Mouse (Mus musculus): ENCODE data around the gene Ercc2. TPM values are rescaled to one million over a fixed set of nuclear protein-coding genes. Genes with fewer than 3 reads are reported as not detected.

Gene Ercc2
- polyA plus RNA-seq, 1 experiment from 2014 or later: 22.8 TPM

DNA sequence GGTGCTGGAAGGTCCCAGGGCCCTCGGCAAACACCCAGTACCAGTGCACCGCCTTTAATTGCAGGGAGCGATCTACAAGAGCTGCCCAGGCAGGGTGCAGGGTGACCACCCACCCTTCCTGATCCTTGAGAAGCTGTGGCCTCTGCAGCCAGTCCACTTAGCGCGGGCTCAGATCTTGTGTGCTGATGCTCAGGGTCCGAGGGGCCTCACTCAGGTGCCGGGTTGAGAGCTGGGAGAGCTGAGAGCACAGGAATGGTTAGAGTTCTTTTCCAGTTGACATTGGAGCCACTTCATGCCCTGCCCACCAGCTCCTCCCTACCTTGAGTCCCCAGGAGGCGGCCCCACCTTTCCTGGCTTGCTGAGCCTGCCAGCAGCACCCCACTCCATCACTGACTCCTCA is 12.7 kb downstream of the Ercc2 start:
- 90% methylated on average over 8 of the region's 8 CpGs for WGBS
- H3K36me3 ChIP-seq: peaks cover 61% of the 10 kb centered on the region
- H3K9ac ChIP-seq (replicated peaks): no peak overlapping the region
- no peaks in the 10 kb centered on the region for H3K9me3 ChIP-seq
- no peak overlapping the region for H3K27ac ChIP-seq (replicated peaks)
- peaks cover 3% of the 10 kb centered on the region; the same call in 1 of the 2 replicates for H3K27me3 ChIP-seq
- H3K4me1 ChIP-seq: peaks cover 3% of the 10 kb centered on the region
- H3K4me3 ChIP-seq: no peak overlapping the region
- ATAC-seq (replicated peaks): no peak
- H3K4me2 ChIP-seq (replicated peaks): no peak overlapping the region

DNA sequence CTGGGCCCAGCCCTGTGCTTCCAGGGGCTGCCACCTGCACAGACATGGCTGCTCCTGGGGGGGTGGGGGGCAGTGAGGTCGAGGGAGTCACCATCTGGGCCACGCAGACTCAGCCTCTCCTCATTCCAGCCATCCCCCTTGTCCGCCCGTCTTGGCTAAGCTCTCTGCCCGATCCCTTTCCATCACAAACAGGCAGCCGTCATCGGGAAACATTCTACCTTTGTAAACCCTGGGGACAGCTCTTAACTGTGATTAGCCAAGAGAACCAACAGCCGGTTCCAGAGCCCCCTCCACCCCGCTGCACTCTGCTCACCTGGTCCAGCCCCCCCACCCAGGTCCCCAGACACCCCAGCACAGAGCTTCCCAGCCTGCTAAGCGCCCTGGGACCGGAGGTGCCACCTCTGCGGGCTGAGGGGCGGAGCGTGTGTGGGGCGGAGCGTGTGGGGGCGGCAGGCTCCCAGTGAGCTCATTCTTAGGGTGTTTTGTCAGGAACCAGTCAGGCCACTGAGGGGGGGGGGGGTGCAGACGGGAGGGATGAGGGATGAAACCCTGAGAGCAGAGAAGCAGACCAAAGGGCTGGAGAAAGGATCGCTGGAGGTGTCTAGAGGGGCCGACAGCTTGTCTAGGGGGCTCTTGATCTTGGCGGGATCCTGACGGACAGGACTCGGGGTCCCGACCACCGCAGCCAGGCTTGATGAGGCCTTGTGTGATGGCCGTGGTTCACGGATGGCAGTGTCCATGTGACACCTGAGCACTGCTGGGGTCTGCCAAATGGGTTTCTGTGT is 17.9 kb downstream of the Ercc2 start:
- Histone ChIP-seq H3K27ac (replicated peaks) (no peak overlapping the region), H3K36me3 (peaks cover 10% of the 10 kb centered on the region; the same call in 1 of the 2 replicates), H3K9me3 (no peaks in the 10 kb centered on the region), H3K9ac (replicated peaks) (peak overlapping the region; percentile 5; the same call in 1 of the 2 replicates), H3K4me2 (replicated peaks) (peak overlapping the region; percentile 48), H3K4me3 (peak overlapping the region; percentile 28), H3K4me1 (peaks cover 19% of the 10 kb centered on the region), H3K27me3 (peaks cover 33% of the 10 kb centered on the region)
- WGBS: 2% methylated on average over 27 of the region's 27 CpGs
- no peak for ATAC-seq (replicated peaks)

DNA sequence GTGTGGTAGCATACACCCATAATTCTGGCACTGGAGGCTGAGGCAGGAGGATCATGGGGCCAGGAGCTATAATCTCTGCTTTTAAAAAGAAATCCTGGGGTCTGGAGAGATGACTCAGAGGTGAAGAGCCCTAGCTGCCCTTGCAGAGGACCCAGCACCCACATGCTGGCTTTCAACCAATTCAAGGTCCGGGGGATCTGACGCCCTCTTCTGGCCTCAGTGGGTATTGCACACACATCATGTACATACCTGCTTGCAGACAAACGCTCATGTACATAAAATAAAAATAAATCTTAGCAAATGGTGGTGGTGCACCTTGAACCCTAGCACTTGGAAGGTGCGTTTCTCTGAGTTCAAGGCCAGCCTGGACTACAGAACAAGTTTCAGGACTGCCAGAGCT is 19.1 kb downstream of the Ercc2 start:
- H3K4me1 ChIP-seq: peaks cover 19% of the 10 kb centered on the region
- no peaks in the 10 kb centered on the region for H3K36me3 ChIP-seq
- H3K9ac ChIP-seq (replicated peaks): no peak overlapping the region
- peaks cover 39% of the 10 kb centered on the region for H3K27me3 ChIP-seq
- H3K27ac ChIP-seq (replicated peaks): no peak overlapping the region
- 84% methylated on average over 4 of the region's 4 CpGs for WGBS
- H3K9me3 ChIP-seq: no peaks in the 10 kb centered on the region
- H3K4me2 ChIP-seq (replicated peaks): no peak overlapping the region
- no peak overlapping the region for H3K4me3 ChIP-seq
- no peak for ATAC-seq (replicated peaks)

- Histone ChIP-seq H3K9ac (replicated peaks) (no peak overlapping the region), H3K9me3 (no peaks in the 10 kb centered on the region), H3K36me3 (no peaks in the 10 kb centered on the region), H3K27ac (replicated peaks) (no peak overlapping the region), H3K4me3 (no peak overlapping the region), H3K27me3 (peaks cover 39% of the 10 kb centered on the region), H3K4me2 (replicated peaks) (no peak overlapping the region), H3K4me1 (peaks cover 19% of the 10 kb centered on the region)
- ATAC-seq (replicated peaks): no peak
- 79% methylated on average over 9 of the region's 9 CpGs for WGBS
Observed at GRCm38 (mm10) chr7:19402535-19403112, 20.8 kb downstream of the Ercc2 start.

DNA sequence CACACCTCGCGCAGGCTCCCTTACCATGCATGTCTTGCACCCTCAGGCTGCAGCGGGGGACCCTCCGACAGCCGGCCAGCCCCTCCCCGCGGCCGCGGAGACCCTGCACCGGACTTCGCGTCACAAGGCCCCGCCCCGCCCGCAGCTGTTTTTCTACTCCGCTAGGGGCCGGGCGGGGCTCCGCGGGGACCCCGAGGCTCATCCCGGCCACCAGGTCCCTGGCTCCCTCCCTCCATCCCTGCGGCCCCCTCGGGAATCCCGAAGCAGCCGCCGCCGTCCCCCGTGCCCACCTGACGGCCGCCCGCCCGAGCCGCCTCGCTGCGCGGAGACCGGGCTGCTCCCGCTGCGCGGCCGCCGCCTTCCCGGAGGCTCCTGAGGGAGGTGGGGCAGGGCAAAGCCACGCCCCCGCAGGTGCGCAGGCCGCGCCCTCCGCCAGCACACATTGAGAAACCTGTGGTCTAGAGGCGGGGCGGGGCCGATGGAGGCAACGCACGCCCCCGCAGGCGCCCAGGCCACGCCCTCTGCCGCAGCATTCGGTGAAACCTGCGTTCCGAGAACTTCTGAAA is 22.0 kb downstream of the Ercc2 start, which contains the start of gene Klc3:
TSS of gene Klc3 (minus strand) at position 374 of the 566 bp plus-strand sequence.
- Histone ChIP-seq H3K4me3 (peak within 1 kb of the TSS; percentile 53), H3K36me3 (no peaks in the 10 kb centered on the region), H3K27ac (replicated peaks) (no peak within 1 kb of the TSS), H3K9ac (replicated peaks) (peak within 1 kb of the TSS; percentile 47), H3K27me3 (peaks cover 39% of the 10 kb centered on the region), H3K4me1 (peaks cover 19% of the 10 kb centered on the region), H3K9me3 (no peaks in the 10 kb centered on the region), H3K4me2 (replicated peaks) (peak within 1 kb of the TSS; percentile 94)
- WGBS: 1% methylated on average over 61 of the region's 62 CpGs
- ATAC-seq (replicated peaks): no peak; the same call in 1 of the 2 replicates

DNA sequence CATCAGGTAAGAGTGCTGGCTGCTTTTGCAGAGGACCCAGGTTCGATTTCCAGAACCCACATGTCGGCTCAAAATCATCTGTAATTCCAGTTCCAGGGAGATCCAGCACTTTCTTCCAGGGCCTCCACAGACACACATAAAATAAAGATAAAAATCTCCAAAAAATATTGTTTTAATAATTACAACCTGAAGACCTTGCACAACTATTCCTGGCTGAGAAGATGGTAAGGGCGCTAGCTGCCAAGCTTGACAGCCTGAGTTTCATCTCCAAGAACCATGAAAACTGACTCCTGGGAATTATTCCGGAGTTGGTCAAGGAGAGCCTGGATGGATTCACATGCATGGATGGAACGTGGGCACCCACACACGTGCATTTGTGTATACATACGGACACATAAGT is 22.7 kb downstream of the Ercc2 start, which contains the start of gene Ckm:
TSS of gene Ckm (plus strand) at position 301 of the 400 bp plus-strand sequence.
- WGBS: 52% methylated on average over 7 of the region's 7 CpGs
- Histone ChIP-seq H3K27me3 (peaks cover 36% of the 10 kb centered on the region), H3K36me3 (no peaks in the 10 kb centered on the region), H3K4me2 (replicated peaks) (peak within 1 kb of the TSS; percentile 94), H3K4me3 (peak within 1 kb of the TSS; percentile 53), H3K9me3 (no peaks in the 10 kb centered on the region), H3K27ac (replicated peaks) (no peak within 1 kb of the TSS), H3K9ac (replicated peaks) (peak within 1 kb of the TSS; percentile 47), H3K4me1 (peaks cover 16% of the 10 kb centered on the region)
- ATAC-seq (replicated peaks): no peak

DNA sequence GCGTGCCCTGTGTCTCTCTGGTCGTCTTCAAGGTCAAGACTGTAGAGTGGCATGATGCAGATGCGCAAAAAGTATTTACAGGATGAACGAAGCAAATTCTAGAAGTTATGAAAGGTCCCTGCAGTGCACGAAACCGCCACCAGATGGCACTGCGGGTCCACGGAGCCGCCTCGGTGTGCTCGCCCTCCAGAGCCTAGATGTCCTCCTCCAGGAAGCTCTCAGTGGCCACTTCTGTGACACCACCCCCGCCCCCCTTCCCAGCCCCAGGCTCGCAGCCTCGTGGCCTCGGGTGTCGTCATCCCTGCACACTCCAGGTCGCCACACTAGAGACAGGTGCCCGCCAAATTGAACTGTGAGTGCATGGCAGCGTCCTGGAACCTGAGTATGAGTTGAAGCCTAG is 23.6 kb downstream of the Ercc2 start:
- peaks cover 10% of the 10 kb centered on the region for H3K4me1 ChIP-seq
- no peak overlapping the region for H3K4me3 ChIP-seq
- H3K9me3 ChIP-seq: no peaks in the 10 kb centered on the region
- H3K27me3 ChIP-seq: peaks cover 36% of the 10 kb centered on the region
- no peak overlapping the region for H3K9ac ChIP-seq (replicated peaks)
- no peaks in the 10 kb centered on the region for H3K36me3 ChIP-seq
- 3% methylated on average over 19 of the region's 19 CpGs for WGBS
- H3K4me2 ChIP-seq (replicated peaks): no peak overlapping the region
- H3K27ac ChIP-seq (replicated peaks): no peak overlapping the region
- peak; percentile 62; the same call in 1 of the 2 replicates for ATAC-seq (replicated peaks)

- Histone ChIP-seq H3K9ac (replicated peaks) (no peak overlapping the region), H3K9me3 (no peaks in the 10 kb centered on the region), H3K27ac (replicated peaks) (no peak overlapping the region), H3K4me2 (replicated peaks) (no peak overlapping the region), H3K4me3 (no peak overlapping the region), H3K36me3 (no peaks in the 10 kb centered on the region), H3K4me1 (no peaks in the 10 kb centered on the region; the same call in 1 of the 2 replicates), H3K27me3 (peaks cover 6% of the 10 kb centered on the region)
- ATAC-seq (replicated peaks): no peak
- WGBS: 63% methylated on average over 6 of the region's 6 CpGs
Observed at GRCm38 (mm10) chr7:19409753-19410152, 27.9 kb downstream of the Ercc2 start.

GRCm38 (mm10) chr7:19410766-19411344 is 29.0 kb downstream of the Ercc2 start:
- H3K36me3 ChIP-seq: no peaks in the 10 kb centered on the region
- no peak for ATAC-seq (replicated peaks)
- no peak overlapping the region for H3K27ac ChIP-seq (replicated peaks)
- no peaks in the 10 kb centered on the region for H3K9me3 ChIP-seq
- no peaks in the 10 kb centered on the region for H3K4me1 ChIP-seq
- no peak overlapping the region for H3K4me3 ChIP-seq
- H3K27me3 ChIP-seq: no peaks in the 10 kb centered on the region
- H3K4me2 ChIP-seq (replicated peaks): no peak overlapping the region
- 81% methylated on average over 11 of the region's 11 CpGs for WGBS
- H3K9ac ChIP-seq (replicated peaks): no peak overlapping the region

DNA sequence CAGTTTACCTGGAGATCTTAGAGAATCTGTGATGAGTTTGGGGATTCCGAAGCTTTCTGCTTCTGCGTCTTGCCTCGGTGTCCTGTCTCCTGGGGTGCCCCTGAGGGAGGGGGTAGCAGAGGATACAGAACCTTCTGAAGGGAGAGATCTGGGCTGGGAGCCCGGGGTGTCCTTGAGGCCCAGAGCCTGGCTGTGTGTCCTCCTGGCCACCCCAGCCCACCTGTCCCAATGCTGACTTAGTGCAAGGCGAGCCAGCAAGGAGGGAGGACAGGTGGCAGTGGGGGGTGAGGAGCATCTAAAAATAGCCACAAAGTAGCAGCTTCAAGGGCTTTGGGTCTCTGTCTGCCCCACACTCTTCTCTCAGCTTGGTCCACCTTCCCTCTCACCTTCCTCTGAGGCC is 30.0 kb downstream of the Ercc2 start:
- no peaks in the 10 kb centered on the region for H3K4me1 ChIP-seq
- WGBS: 81% methylated on average over 5 of the region's 5 CpGs
- no peak for ATAC-seq (replicated peaks)

DNA sequence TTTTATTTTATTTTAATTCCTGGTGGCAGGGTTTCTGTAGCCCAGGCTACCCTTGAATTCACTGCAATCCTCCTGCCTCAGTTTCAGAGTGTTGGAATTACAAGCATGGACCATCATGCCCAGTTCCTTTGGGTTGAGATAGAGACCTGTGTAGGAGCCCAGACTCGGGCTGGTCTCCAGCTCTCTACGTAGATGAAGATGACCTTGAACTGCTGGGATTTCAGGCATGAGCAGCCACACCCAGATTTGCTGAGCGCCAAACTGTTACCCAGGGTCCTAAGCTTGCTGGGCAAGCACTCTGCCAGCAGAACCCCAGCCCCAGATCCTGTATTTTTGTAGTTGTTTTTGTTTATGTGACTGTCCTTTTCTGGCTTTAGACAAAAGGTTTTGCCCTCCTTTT is 31.7 kb downstream of the Ercc2 start:
- Histone ChIP-seq H3K27me3 (0 out of 2 replicates have a peak, but pooled peaks cover 2% of the 10 kb centered on the region), H3K27ac (replicated peaks) (no peak overlapping the region), H3K4me1 (no peaks in the 10 kb centered on the region), H3K9ac (replicated peaks) (no peak overlapping the region), H3K4me2 (replicated peaks) (no peak overlapping the region), H3K4me3 (no peak overlapping the region), H3K9me3 (no peaks in the 10 kb centered on the region), H3K36me3 (no peaks in the 10 kb centered on the region)
- 84% methylated on average over 3 of the region's 3 CpGs for WGBS
- no peak for ATAC-seq (replicated peaks)

More for the DNA sequence above, 30.0 kb downstream of the Ercc2 start:
- no peaks in the 10 kb centered on the region for H3K36me3 ChIP-seq
- no peak overlapping the region for H3K4me2 ChIP-seq (replicated peaks)
- H3K27ac ChIP-seq (replicated peaks): no peak overlapping the region
- no peaks in the 10 kb centered on the region for H3K9me3 ChIP-seq
- no peak overlapping the region for H3K9ac ChIP-seq (replicated peaks)
- H3K27me3 ChIP-seq: no peaks in the 10 kb centered on the region
- H3K4me3 ChIP-seq: no peak overlapping the region

GRCm38 (mm10) chr7:19416590-19416989 is 34.8 kb downstream of the Ercc2 start:
- no peaks in the 10 kb centered on the region for H3K9me3 ChIP-seq
- peaks cover 25% of the 10 kb centered on the region for H3K27me3 ChIP-seq
- 82% methylated on average over 15 of the region's 15 CpGs for WGBS
- H3K9ac ChIP-seq (replicated peaks): no peak overlapping the region
- no peaks in the 10 kb centered on the region for H3K36me3 ChIP-seq
- H3K4me2 ChIP-seq (replicated peaks): no peak overlapping the region
- H3K4me1 ChIP-seq: peaks cover 12% of the 10 kb centered on the region
- H3K4me3 ChIP-seq: no peak overlapping the region
- no peak overlapping the region for H3K27ac ChIP-seq (replicated peaks)
- no peak for ATAC-seq (replicated peaks)
